Mouse (Mus musculus): ENCODE measurements at regions not wholly inside any gene's neighbourhood (a gene's known extent, or its start where the extent isn't known, plus 50 kb on each side); places are given as distances from the start of the nearest gene placed in this dataset.

DNA sequence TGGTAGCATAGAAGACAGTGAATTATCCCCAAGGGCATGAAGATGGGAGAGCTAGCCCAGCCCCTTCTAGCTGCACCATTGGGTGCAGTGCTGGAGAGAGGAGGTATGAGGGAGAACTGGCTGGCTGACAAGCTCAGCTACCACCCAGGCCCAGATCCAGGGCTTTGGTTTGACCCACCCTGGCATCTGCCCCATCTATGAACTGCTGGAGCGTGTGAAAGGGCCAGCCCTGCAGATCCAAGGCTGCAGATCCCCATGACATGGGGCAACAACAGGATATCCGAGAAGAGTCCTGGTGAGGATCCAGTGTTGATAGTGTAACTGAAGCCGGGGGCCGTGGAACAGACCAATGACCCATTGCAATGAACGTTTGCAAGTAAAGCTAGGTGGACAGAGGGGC lies 81.2 kb upstream of the Cnksr3 start:
- no peaks in the 10 kb centered on the region for H3K9me3 ChIP-seq
- H3K27me3 ChIP-seq = no peaks in the 10 kb centered on the region
- no peak overlapping the region for H3K27ac ChIP-seq
- H3K4me3 ChIP-seq = no peak overlapping the region
- no peak overlapping the region for H3K4me2 ChIP-seq
- no peaks in the 10 kb centered on the region for H3K4me1 ChIP-seq (replicated peaks)
- 65% methylated on average over 5 of the region's 5 CpGs for WGBS
- no peaks in the 10 kb centered on the region for H3K36me3 ChIP-seq
- no peak overlapping the region for H3K9ac ChIP-seq
- ATAC-seq (ENCODE audit: low FRiP score) = no peak

DNA sequence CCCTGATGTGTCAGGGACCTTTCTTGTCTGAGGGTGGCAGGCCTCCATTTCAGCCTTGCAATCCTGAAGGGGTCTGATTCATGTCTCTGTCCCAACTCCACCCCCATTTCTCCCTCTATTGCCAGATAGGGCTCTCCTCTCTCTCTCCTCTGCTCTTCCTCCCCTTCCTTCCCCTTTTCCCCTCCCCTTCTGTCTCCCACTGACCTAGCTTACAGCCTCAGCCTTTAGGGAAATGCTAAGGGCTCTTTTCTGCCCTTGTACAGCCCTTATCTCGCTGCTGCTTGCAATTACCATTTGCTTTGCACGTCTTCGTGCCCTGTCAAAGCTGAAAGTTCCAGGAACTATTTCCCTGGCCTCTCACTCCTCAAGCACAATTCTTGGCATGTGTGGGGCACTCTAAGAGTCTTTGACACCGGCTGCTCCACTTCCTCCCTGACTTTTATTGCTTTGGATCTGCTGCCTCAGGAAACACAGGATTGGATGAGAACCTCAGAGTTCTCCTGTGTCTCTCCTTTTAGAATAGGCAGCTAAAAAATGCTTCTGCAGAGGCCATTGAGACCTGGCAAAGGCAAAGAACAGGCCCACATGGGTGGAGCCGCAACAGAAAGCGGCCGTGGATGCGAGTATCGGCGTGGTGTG lies 77.9 kb upstream of the Cnksr3 start:
- no peak for ATAC-seq (ENCODE audit: low FRiP score)
- Histone ChIP-seq H3K4me3 (no peak overlapping the region), H3K27me3 (no peaks in the 10 kb centered on the region), H3K36me3 (no peaks in the 10 kb centered on the region), H3K4me2 (no peak overlapping the region), H3K4me1 (replicated peaks) (no peaks in the 10 kb centered on the region), H3K9ac (no peak overlapping the region), H3K9me3 (no peaks in the 10 kb centered on the region), H3K27ac (no peak overlapping the region)
- WGBS = 87% methylated on average over 10 of the region's 10 CpGs

DNA sequence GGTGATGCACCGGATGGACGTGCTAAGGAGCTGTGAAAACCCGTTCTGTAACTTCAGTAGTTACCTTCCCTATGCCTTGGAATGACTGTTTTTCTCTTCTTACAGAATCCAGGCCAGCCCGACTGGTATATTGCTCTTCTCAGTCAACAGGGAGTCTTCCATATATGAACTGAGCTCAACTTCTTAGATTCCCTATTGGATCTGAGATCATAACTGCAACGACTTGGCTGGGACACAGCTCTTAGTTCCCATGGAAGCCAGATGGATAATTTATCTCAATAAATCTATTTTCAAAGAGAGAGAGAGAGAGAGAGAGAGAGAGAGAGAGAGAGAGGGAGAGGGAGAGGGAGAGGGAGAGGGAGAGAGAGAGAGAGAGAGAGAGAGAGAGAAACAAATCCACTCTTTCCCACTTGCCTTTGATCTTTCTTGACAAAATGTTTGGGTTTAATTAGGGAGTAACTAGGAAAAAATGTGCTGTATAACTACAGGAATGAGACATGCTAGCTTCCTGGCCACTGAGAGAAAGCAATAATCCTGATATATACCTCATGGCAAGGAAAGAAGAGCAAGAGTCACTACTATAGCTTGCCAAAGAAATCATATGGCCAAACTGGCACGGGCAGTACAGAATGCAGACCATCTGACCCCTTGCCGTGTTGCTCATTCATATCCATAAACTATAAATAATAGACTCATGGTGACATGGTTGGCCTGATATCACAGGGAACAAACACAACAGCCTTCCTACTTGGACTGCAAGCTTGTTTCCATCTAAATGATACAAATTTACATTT lies 73.3 kb upstream of the Cnksr3 start:
- Histone ChIP-seq H3K4me1 (replicated peaks) (no peaks in the 10 kb centered on the region), H3K36me3 (no peaks in the 10 kb centered on the region), H3K9me3 (no peaks in the 10 kb centered on the region), H3K9ac (no peak overlapping the region), H3K27ac (no peak overlapping the region), H3K4me3 (no peak overlapping the region), H3K4me2 (no peak overlapping the region), H3K27me3 (no peaks in the 10 kb centered on the region)
- no peak for ATAC-seq (ENCODE audit: low FRiP score)
- WGBS = 88% methylated on average over 7 of the region's 7 CpGs

DNA sequence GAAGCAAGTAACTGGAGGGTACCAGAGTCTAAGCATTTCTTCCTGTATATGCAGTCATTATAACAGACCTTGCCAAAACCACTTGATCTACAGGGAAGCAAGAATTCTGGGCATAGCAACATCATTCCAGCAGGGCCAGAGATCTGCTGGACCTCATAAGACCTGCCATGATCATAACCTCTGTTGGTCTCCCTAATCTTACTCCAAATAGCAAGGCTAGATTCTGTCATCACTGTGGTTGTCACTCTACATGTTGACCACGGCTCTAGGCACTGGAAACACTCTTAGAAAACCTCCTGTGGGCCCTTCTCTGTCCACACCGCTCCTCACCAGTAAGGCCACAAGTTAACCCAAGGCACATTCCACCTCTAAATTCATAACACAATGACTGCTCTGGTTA lies 68.4 kb upstream of the Cnksr3 start:
- Histone ChIP-seq H3K27me3 (no peaks in the 10 kb centered on the region), H3K4me3 (no peak overlapping the region), H3K4me2 (no peak overlapping the region), H3K36me3 (no peaks in the 10 kb centered on the region), H3K9ac (no peak overlapping the region), H3K9me3 (no peaks in the 10 kb centered on the region), H3K4me1 (replicated peaks) (no peaks in the 10 kb centered on the region), H3K27ac (no peak overlapping the region)
- WGBS = 83% methylated on average over 2 of the region's 2 CpGs
- no peak for ATAC-seq (ENCODE audit: low FRiP score)

DNA sequence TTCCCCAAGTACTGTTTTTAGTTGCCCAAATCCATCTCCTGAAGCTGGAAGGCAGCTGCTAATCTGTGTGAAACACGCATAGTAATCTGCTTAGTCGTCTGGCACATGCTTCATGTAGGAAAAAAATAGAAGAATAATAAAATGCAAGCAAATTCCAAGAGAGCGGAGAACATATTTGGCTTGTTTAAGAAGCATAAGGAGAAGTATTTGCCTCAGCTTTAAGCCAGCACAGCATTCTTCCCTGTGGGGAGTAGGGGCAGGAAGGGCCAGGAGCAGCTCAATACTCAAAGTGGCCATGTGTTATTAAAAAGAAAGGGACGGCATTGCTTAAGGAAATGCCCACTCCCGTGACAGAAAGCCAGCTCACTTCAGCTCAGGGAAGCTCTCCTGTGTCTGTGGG lies 66.8 kb upstream of the Cnksr3 start:
- H3K27me3 ChIP-seq = no peaks in the 10 kb centered on the region
- no peaks in the 10 kb centered on the region for H3K36me3 ChIP-seq
- 63% methylated on average over 5 of the region's 5 CpGs for WGBS
- ATAC-seq (ENCODE audit: low FRiP score) = no peak
- no peak overlapping the region for H3K4me2 ChIP-seq
- no peak overlapping the region for H3K27ac ChIP-seq
- no peaks in the 10 kb centered on the region for H3K9me3 ChIP-seq
- no peaks in the 10 kb centered on the region for H3K4me1 ChIP-seq (replicated peaks)
- H3K4me3 ChIP-seq = no peak overlapping the region
- H3K9ac ChIP-seq = no peak overlapping the region

DNA sequence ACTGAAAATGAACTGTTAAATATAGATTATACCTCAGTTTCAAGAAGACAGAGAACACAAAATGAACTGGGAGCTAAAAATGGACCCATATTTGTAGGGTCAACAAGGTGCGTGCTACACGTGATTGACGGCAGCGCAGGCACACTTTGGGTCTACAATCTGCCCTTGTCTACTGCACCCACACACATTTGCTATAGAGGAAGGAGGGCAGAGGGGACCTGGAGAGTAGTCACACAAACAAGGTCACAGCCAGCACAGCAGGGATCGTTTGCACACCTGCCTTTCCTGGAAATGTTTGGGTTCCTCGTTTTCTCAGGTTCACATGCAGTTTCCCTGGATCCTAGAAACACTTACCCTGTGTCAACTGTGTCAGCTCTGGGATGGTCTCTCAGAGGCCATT lies 63.3 kb upstream of the Cnksr3 start:
- Histone ChIP-seq H3K4me1 (replicated peaks) (no peaks in the 10 kb centered on the region), H3K36me3 (no peaks in the 10 kb centered on the region), H3K27me3 (no peaks in the 10 kb centered on the region), H3K27ac (no peak overlapping the region), H3K9me3 (no peaks in the 10 kb centered on the region), H3K4me3 (no peak overlapping the region), H3K9ac (no peak overlapping the region), H3K4me2 (no peak overlapping the region)
- no peak for ATAC-seq (ENCODE audit: low FRiP score)
- 88% methylated on average over 6 of the region's 6 CpGs for WGBS

DNA sequence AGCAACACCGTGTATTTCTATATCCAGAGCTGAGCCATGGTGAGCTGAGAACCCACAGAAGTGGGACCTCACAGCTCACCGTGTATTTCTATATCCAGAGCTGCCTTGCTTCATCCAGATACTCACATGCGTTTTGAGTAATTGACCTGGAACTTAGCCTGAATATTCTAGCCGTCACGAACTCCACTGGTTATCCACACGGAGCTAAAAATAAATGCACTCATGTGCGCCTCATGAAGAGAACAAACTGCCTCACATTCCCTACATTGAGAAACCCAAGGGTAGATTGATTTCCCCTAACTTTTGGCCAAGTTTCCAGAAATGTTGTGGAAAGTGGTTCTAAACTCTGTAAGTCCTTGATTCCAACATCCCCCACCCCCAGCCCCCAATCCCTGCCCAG lies 62.4 kb upstream of the Cnksr3 start:
- no peak overlapping the region for H3K27ac ChIP-seq
- no peaks in the 10 kb centered on the region for H3K4me1 ChIP-seq (replicated peaks)
- H3K36me3 ChIP-seq = no peaks in the 10 kb centered on the region
- ATAC-seq (ENCODE audit: low FRiP score) = no peak
- H3K4me3 ChIP-seq = no peak overlapping the region
- no peaks in the 10 kb centered on the region for H3K27me3 ChIP-seq
- H3K9ac ChIP-seq = no peak overlapping the region
- H3K9me3 ChIP-seq = no peaks in the 10 kb centered on the region
- WGBS = 86% methylated on average over 7 of the region's 7 CpGs
- no peak overlapping the region for H3K4me2 ChIP-seq

DNA sequence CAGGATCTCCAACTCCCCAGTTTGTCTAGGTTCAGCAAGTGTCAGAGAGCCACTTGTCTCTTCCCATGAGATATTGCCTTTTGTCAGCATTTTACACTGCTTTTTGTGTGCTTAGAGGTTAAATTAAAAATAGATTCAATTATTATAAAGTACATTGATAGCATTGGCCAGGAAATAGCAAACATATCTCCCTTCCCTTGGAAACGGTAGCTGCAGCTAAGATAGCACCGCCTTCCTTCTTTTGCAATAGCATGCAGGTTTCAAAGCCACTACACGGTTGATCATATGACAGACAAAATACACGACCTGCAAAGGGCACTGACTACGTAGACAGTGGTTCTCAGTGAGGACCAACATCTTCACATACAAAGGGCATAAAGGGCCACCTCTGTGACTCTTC lies 59.1 kb upstream of the Cnksr3 start:
- Histone ChIP-seq H3K36me3 (no peaks in the 10 kb centered on the region), H3K9ac (no peak overlapping the region), H3K4me2 (no peak overlapping the region), H3K27me3 (no peaks in the 10 kb centered on the region), H3K27ac (no peak overlapping the region), H3K4me1 (replicated peaks) (no peaks in the 10 kb centered on the region), H3K9me3 (no peaks in the 10 kb centered on the region), H3K4me3 (no peak overlapping the region)
- no peak for ATAC-seq (ENCODE audit: low FRiP score)
- 79% methylated on average over 5 of the region's 5 CpGs for WGBS

DNA sequence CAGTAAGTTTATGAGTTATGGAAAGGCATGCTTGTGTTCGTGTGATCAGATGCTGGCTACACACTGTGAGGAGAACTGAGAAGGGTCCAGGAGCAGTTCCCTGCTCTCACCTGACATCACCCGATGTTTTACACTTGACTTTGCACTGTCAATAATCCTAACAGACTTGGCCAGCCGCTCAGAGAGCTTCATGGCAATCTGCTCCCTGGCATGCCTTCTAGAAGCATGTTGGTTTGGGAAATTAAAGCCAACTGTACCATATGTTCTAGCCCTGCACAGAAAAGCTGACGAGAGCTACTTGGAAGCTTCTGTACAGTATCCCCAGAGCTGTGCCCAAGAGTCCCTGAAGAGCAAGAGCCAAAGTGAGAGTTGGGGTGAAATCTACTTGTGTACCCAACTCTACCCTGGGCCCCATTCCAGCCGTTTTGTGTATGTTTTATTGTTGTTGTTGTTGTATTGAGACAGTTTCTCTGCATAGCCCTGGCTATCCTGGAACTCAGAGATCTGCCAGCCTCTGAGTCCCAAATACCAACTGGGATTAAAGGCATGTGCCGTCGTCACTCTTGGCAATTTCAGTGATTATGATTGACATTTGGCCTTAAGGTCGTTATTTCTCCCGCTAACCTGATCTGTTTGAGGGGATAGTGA lies 56.5 kb upstream of the Cnksr3 start:
- no peak for ATAC-seq (ENCODE audit: low FRiP score)
- Histone ChIP-seq H3K36me3 (no peaks in the 10 kb centered on the region), H3K27ac (no peak overlapping the region), H3K4me2 (no peak overlapping the region), H3K4me3 (no peak overlapping the region), H3K27me3 (no peaks in the 10 kb centered on the region), H3K9me3 (no peaks in the 10 kb centered on the region), H3K4me1 (replicated peaks) (peaks cover 4% of the 10 kb centered on the region; the same call in 1 of the 2 replicates), H3K9ac (no peak overlapping the region)
- 83% methylated on average over 9 of the region's 9 CpGs for WGBS

DNA sequence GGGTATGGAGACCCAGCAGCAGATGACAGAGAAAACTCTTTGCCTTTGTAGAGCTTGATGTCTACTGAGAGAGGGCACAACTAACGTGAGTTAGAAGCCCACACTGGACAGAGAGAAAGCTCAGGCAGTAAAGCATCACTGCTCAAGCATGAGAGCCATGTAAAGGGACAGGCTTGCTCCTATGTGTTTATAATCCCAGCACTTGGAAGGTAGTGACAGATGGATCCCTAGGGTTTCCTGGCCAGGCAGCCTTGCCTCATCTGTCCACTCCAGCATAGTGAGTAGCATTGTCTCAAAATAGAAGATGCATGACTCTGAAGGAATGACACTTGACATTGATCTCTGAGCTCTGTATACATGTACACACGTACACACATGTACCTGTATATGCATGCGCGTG lies 55.9 kb upstream of the Cnksr3 start:
- peaks cover 4% of the 10 kb centered on the region; the same call in 1 of the 2 replicates for H3K4me1 ChIP-seq (replicated peaks)
- no peak overlapping the region for H3K27ac ChIP-seq
- peak; percentile 48; the same call in 1 of the 2 replicates for ATAC-seq (ENCODE audit: low FRiP score)
- no peak overlapping the region for H3K4me3 ChIP-seq
- no peaks in the 10 kb centered on the region for H3K27me3 ChIP-seq
- WGBS = 89% methylated on average over 4 of the region's 4 CpGs
- no peaks in the 10 kb centered on the region for H3K9me3 ChIP-seq
- no peak overlapping the region for H3K4me2 ChIP-seq
- H3K36me3 ChIP-seq = no peaks in the 10 kb centered on the region
- no peak overlapping the region for H3K9ac ChIP-seq

DNA sequence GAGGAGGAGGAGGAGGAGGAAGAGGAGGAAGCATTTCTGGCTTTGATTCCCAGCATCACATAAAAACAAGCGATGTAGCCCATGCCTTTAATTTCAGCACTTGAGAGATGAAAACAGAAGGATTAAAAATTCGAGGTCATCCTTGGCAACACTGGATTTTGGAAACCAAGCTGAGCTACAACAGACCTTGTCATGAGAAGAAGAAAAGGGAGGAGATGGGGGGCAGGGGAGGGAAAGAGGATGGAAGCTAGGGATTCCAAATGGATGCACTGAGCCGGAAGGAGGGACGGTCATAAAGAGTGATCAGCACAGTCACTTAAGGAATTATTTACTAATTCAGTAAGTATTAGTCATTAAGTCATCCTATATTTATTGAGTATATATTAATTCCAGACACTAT lies 55.1 kb upstream of the Cnksr3 start:
- H3K9me3 ChIP-seq = no peaks in the 10 kb centered on the region
- no peaks in the 10 kb centered on the region for H3K36me3 ChIP-seq
- no peak overlapping the region for H3K27ac ChIP-seq
- H3K4me3 ChIP-seq = no peak overlapping the region
- 77% methylated on average over 4 of the region's 4 CpGs for WGBS
- no peaks in the 10 kb centered on the region for H3K27me3 ChIP-seq
- ATAC-seq (ENCODE audit: low FRiP score) = no peak
- no peak overlapping the region for H3K4me2 ChIP-seq
- H3K4me1 ChIP-seq (replicated peaks) = peaks cover 4% of the 10 kb centered on the region; the same call in 1 of the 2 replicates
- H3K9ac ChIP-seq = no peak overlapping the region

DNA sequence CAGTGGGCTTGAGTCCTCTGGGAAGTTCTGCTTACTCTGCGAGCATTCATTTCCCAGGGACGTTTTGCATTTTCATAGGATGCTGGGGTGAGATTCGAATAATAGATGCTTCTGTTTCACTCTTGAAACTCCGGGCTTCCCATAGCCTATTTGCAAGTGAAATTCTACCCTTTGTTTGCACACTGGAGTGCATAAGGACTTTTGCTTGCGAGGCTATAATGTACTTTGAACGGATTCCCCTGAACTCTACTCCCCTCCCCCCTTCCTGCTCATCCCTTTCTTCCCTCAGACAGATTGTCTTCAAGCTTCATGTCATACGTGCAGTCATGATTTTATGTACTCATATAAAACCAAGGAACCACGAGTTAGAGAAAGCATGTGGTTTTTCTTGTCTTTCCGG lies 53.4 kb upstream of the Cnksr3 start:
- no peaks in the 10 kb centered on the region for H3K9me3 ChIP-seq
- WGBS = 31% methylated on average over 9 of the region's 9 CpGs
- H3K36me3 ChIP-seq = no peaks in the 10 kb centered on the region
- H3K27ac ChIP-seq = no peak overlapping the region
- H3K9ac ChIP-seq = no peak overlapping the region
- peaks cover 4% of the 10 kb centered on the region; the same call in 1 of the 2 replicates for H3K4me1 ChIP-seq (replicated peaks)
- no peak overlapping the region for H3K4me3 ChIP-seq
- no peaks in the 10 kb centered on the region for H3K27me3 ChIP-seq
- ATAC-seq (ENCODE audit: low FRiP score) = no peak
- no peak overlapping the region for H3K4me2 ChIP-seq

Data from hindbrain, embryonic 13.5 days (tissue).